Mouse (Mus musculus): ENCODE data around the gene Scrt2. TPM values are rescaled to one million over a fixed set of nuclear protein-coding genes. Genes with fewer than 3 reads are reported as not detected.

Scrt2 gene
- polyA plus RNA-seq, 1 experiment from 2014 or later: not detected

- Histone ChIP-seq H3K4me3 (ENCODE audit: low read depth, low read length) (peak overlapping the region; percentile 74), H3K9me3 (ENCODE audit: control insufficient read depth, low read length) (no peaks in the 10 kb centered on the region), H3K4me1 (replicated peaks; ENCODE audit: control insufficient read depth, insufficient read depth, low read length) (peaks cover 6% of the 10 kb centered on the region), H3K27ac (ENCODE audit: low read depth, low read length) (no peak overlapping the region), H3K36me3 (ENCODE audit: control insufficient read depth, insufficient read depth, low read length) (0 out of 2 replicates have a peak, but pooled peaks cover 2% of the 10 kb centered on the region), H3K27me3 (replicated peaks; ENCODE audit: control insufficient read depth, insufficient read depth, low read length) (peaks cover 10% of the 10 kb centered on the region; the same call in 1 of the 2 replicates), H3K4me2 (peak overlapping the region; percentile 86), H3K9ac (ENCODE audit: low read depth, low read length) (peak overlapping the region; percentile 87)
- ATAC-seq (replicated peaks; ENCODE audit: low FRiP score): no peak
- 83% methylated on average over 3 of the region's 3 CpGs for WGBS
- DNase-seq (ENCODE audit: low spot score): no peak
These were observed 24.9 kb downstream of the Scrt2 start for GRCm38 (mm10) chr2:152106225-152106595.

- 0 out of 2 replicates have a peak, but pooled peaks cover 2% of the 10 kb centered on the region for H3K36me3 ChIP-seq (ENCODE audit: control insufficient read depth, insufficient read depth, low read length)
- peaks cover 6% of the 10 kb centered on the region for H3K4me1 ChIP-seq (replicated peaks; ENCODE audit: control insufficient read depth, insufficient read depth, low read length)
- no peak overlapping the region for H3K9ac ChIP-seq (ENCODE audit: low read depth, low read length)
- H3K27me3 ChIP-seq (replicated peaks; ENCODE audit: control insufficient read depth, insufficient read depth, low read length): 0 out of 2 replicates have a peak, but pooled peaks cover 6% of the 10 kb centered on the region
- H3K9me3 ChIP-seq (ENCODE audit: control insufficient read depth, low read length): no peaks in the 10 kb centered on the region
- ATAC-seq (replicated peaks; ENCODE audit: low FRiP score) (no peak), DNase-seq (ENCODE audit: low spot score) (no peak)
- H3K4me3 ChIP-seq (ENCODE audit: low read depth, low read length): peak overlapping the region; percentile 74
- no peak overlapping the region for H3K27ac ChIP-seq (ENCODE audit: low read depth, low read length)
- 91% methylated on average over 10 of the region's 10 CpGs for WGBS
- peak overlapping the region; percentile 86 for H3K4me2 ChIP-seq
These were observed 25.3 kb downstream of the Scrt2 start for GRCm38 (mm10) chr2:152106597-152106996.

- Histone ChIP-seq H3K9ac (ENCODE audit: low read depth, low read length) (no peak overlapping the region), H3K27me3 (replicated peaks; ENCODE audit: control insufficient read depth, insufficient read depth, low read length) (no peaks in the 10 kb centered on the region), H3K27ac (ENCODE audit: low read depth, low read length) (no peak overlapping the region), H3K4me3 (ENCODE audit: low read depth, low read length) (no peak overlapping the region), H3K4me2 (no peak overlapping the region), H3K9me3 (ENCODE audit: control insufficient read depth, low read length) (no peaks in the 10 kb centered on the region), H3K4me1 (replicated peaks; ENCODE audit: control insufficient read depth, insufficient read depth, low read length) (peaks cover 6% of the 10 kb centered on the region), H3K36me3 (ENCODE audit: control insufficient read depth, insufficient read depth, low read length) (0 out of 2 replicates have a peak, but pooled peaks cover 2% of the 10 kb centered on the region)
- 83% methylated on average over 7 of the region's 7 CpGs for WGBS
- ATAC-seq (replicated peaks; ENCODE audit: low FRiP score) (no peak), DNase-seq (ENCODE audit: low spot score) (no peak)
These were observed 27.4 kb downstream of the Scrt2 start for GRCm38 (mm10) chr2:152108702-152109101.

- ATAC-seq (replicated peaks; ENCODE audit: low FRiP score): no peak
These were observed 28.1 kb downstream of the Scrt2 start for GRCm38 (mm10) chr2:152109386-152109785.

GRCm38 (mm10) chr2:152111311-152111710 is 30.0 kb downstream of the Scrt2 start:
- 68% methylated on average over 2 of the region's 2 CpGs for WGBS
- H3K27me3 ChIP-seq (replicated peaks; ENCODE audit: control insufficient read depth, insufficient read depth, low read length): peaks cover 11% of the 10 kb centered on the region
- H3K27ac ChIP-seq (ENCODE audit: low read depth, low read length): no peak overlapping the region
- H3K4me3 ChIP-seq (ENCODE audit: low read depth, low read length): no peak overlapping the region
- H3K36me3 ChIP-seq (ENCODE audit: control insufficient read depth, insufficient read depth, low read length): 0 out of 2 replicates have a peak, but pooled peaks cover 2% of the 10 kb centered on the region
- no peak overlapping the region for H3K9ac ChIP-seq (ENCODE audit: low read depth, low read length)
- H3K4me2 ChIP-seq: no peak overlapping the region
- no peak for DNase-seq (ENCODE audit: low spot score)
- H3K4me1 ChIP-seq (replicated peaks; ENCODE audit: control insufficient read depth, insufficient read depth, low read length): peaks cover 14% of the 10 kb centered on the region
- no peaks in the 10 kb centered on the region for H3K9me3 ChIP-seq (ENCODE audit: control insufficient read depth, low read length)
- ATAC-seq (replicated peaks; ENCODE audit: low FRiP score): no peak

More at GRCm38 (mm10) chr2:152109386-152109785, 28.1 kb downstream of the Scrt2 start:
- Histone ChIP-seq H3K9me3 (ENCODE audit: control insufficient read depth, low read length) (no peaks in the 10 kb centered on the region), H3K4me1 (replicated peaks; ENCODE audit: control insufficient read depth, insufficient read depth, low read length) (peaks cover 9% of the 10 kb centered on the region), H3K27me3 (replicated peaks; ENCODE audit: control insufficient read depth, insufficient read depth, low read length) (peaks cover 4% of the 10 kb centered on the region), H3K9ac (ENCODE audit: low read depth, low read length) (no peak overlapping the region), H3K4me3 (ENCODE audit: low read depth, low read length) (no peak overlapping the region), H3K36me3 (ENCODE audit: control insufficient read depth, insufficient read depth, low read length) (0 out of 2 replicates have a peak, but pooled peaks cover 2% of the 10 kb centered on the region), H3K4me2 (no peak overlapping the region), H3K27ac (ENCODE audit: low read depth, low read length) (no peak overlapping the region)
- DNase-seq (ENCODE audit: low spot score): no peak
- WGBS: 80% methylated on average over 5 of the region's 5 CpGs

GRCm38 (mm10) chr2:152111920-152112319 is 30.6 kb downstream of the Scrt2 start:
- DNase-seq (ENCODE audit: low spot score) (peak; percentile 84), ATAC-seq (replicated peaks; ENCODE audit: low FRiP score) (peak; percentile 78)
- H3K9me3 ChIP-seq (ENCODE audit: control insufficient read depth, low read length): no peaks in the 10 kb centered on the region
- H3K4me1 ChIP-seq (replicated peaks; ENCODE audit: control insufficient read depth, insufficient read depth, low read length): peaks cover 14% of the 10 kb centered on the region
- H3K27ac ChIP-seq (ENCODE audit: low read depth, low read length): no peak overlapping the region
- no peak overlapping the region for H3K9ac ChIP-seq (ENCODE audit: low read depth, low read length)
- no peak overlapping the region for H3K4me3 ChIP-seq (ENCODE audit: low read depth, low read length)
- WGBS: 4% methylated on average over 7 of the region's 7 CpGs
- peaks cover 11% of the 10 kb centered on the region for H3K27me3 ChIP-seq (replicated peaks; ENCODE audit: control insufficient read depth, insufficient read depth, low read length)
- 0 out of 2 replicates have a peak, but pooled peaks cover 2% of the 10 kb centered on the region for H3K36me3 ChIP-seq (ENCODE audit: control insufficient read depth, insufficient read depth, low read length)
- no peak overlapping the region for H3K4me2 ChIP-seq

- 78% methylated on average over 5 of the region's 5 CpGs for WGBS
- H3K4me1 ChIP-seq (replicated peaks; ENCODE audit: control insufficient read depth, insufficient read depth, low read length): peaks cover 14% of the 10 kb centered on the region
- ATAC-seq (replicated peaks; ENCODE audit: low FRiP score) (no peak), DNase-seq (ENCODE audit: low spot score) (no peak)
- H3K27ac ChIP-seq (ENCODE audit: low read depth, low read length): no peak overlapping the region
- peaks cover 11% of the 10 kb centered on the region for H3K27me3 ChIP-seq (replicated peaks; ENCODE audit: control insufficient read depth, insufficient read depth, low read length)
- H3K4me2 ChIP-seq: no peak overlapping the region
- H3K36me3 ChIP-seq (ENCODE audit: control insufficient read depth, insufficient read depth, low read length): 0 out of 2 replicates have a peak, but pooled peaks cover 2% of the 10 kb centered on the region
- no peak overlapping the region for H3K4me3 ChIP-seq (ENCODE audit: low read depth, low read length)
- H3K9ac ChIP-seq (ENCODE audit: low read depth, low read length): no peak overlapping the region
- no peaks in the 10 kb centered on the region for H3K9me3 ChIP-seq (ENCODE audit: control insufficient read depth, low read length)
These were observed 31.2 kb downstream of the Scrt2 start for GRCm38 (mm10) chr2:152112490-152112889.

GRCm38 (mm10) chr2:152112970-152113369 is 31.6 kb downstream of the Scrt2 start:
- 0 out of 2 replicates have a peak, but pooled peaks cover 2% of the 10 kb centered on the region for H3K36me3 ChIP-seq (ENCODE audit: control insufficient read depth, insufficient read depth, low read length)
- no peak for DNase-seq (ENCODE audit: low spot score)
- H3K27ac ChIP-seq (ENCODE audit: low read depth, low read length): no peak overlapping the region
- H3K4me3 ChIP-seq (ENCODE audit: low read depth, low read length): no peak overlapping the region
- no peak overlapping the region for H3K9ac ChIP-seq (ENCODE audit: low read depth, low read length)
- WGBS: 44% methylated on average over 10 of the region's 10 CpGs
- peaks cover 14% of the 10 kb centered on the region for H3K4me1 ChIP-seq (replicated peaks; ENCODE audit: control insufficient read depth, insufficient read depth, low read length)
- ATAC-seq (replicated peaks; ENCODE audit: low FRiP score): no peak
- H3K4me2 ChIP-seq: no peak overlapping the region
- no peaks in the 10 kb centered on the region for H3K9me3 ChIP-seq (ENCODE audit: control insufficient read depth, low read length)
- H3K27me3 ChIP-seq (replicated peaks; ENCODE audit: control insufficient read depth, insufficient read depth, low read length): peaks cover 11% of the 10 kb centered on the region
